Mouse (Mus musculus) spleen, adult 2 months (tissue): ENCODE data around the gene Col18a1. TPM values are rescaled to one million over a fixed set of nuclear protein-coding genes. Genes with fewer than 3 reads are reported as not detected.
A peak's percentile ranks its signal among the peaks of the same experiment; 100 is the strongest.

Source experiments
- DNase-seq, 2 experiments: peaks; one replicate each; pipeline versions ENCODE4 v3.0.0 to v3.0.0-alpha.2; 2012 to 2021; ENCODE audit warnings: low spot score in 2 of 2, low read depth in 1 of 2
- H3K27ac ChIP-seq: fragments of 200-500 bp; 2 replicates; pipeline ENCODE4 v1.5.1; 2012; ENCODE audit warnings: low read length, inconsistent platforms; ENCODE audit not compliant: insufficient read depth
- H3K27me3 ChIP-seq: fragments of 200-500 bp; 2 replicates; pipeline ENCODE4 v1.6.1; 2012; ENCODE audit warnings: mild to moderate bottlenecking, moderate library complexity, low read length, inconsistent platforms; ENCODE audit not compliant: control insufficient read depth, insufficient read depth
- H3K36me3 ChIP-seq: fragments of 200-500 bp; 2 replicates; pipeline ENCODE4 v1.6.1; 2012; ENCODE audit warnings: mild to moderate bottlenecking, low read length, inconsistent platforms; ENCODE audit not compliant: control insufficient read depth, insufficient read depth
- H3K4me1 ChIP-seq: fragments of 200-500 bp; 2 replicates; pipeline ENCODE4 v1.6.1; 2011; ENCODE audit warnings: inconsistent platforms; ENCODE audit not compliant: control insufficient read depth, insufficient read depth, insufficient read length
- H3K4me3 ChIP-seq: fragments of 200-500 bp; 2 replicates; pipeline ENCODE4 v1.5.1; 2011; ENCODE audit warnings: mild to moderate bottlenecking, inconsistent platforms; ENCODE audit not compliant: insufficient read depth, insufficient read length; ENCODE audit errors: extremely low read depth
- CTCF ChIP-seq: fragments of 200-500 bp; IDR thresholded peaks from 2 replicates; pipeline ENCODE4 v1.5.1; 2011; ENCODE audit warnings: mild to moderate bottlenecking, inconsistent platforms; ENCODE audit not compliant: insufficient read depth, insufficient read length, insufficient replicate concordance; ENCODE audit errors: extremely low read depth
- POLR2A ChIP-seq: fragments of 200-500 bp; IDR thresholded peaks from 2 replicates; pipeline ENCODE4 v1.6.1; 2011; ENCODE audit warnings: low read depth, low read length, inconsistent platforms
- WGBS: fragments of 180-500 bp; shearing (Covaris S2); methylation state at CpG from one replicate; pipeline ENCODE4 v1.1.7; 2018; 5-methylcytosine and 5-hydroxymethylcytosine counted together
- polyA plus RNA-seq: library from polyadenylated mRNA; depleted of rRNA; stranded (reverse); fragments of >200 nt; gene quantifications from 2 replicates; pipeline ENCODE4 v1.2.3, GENCODE M21; 2012

Col18a1 gene
- polyA plus RNA-seq, 1 experiment = 15.0 TPM

GRCm38 (mm10) chr10:77021399-77022052 is 144.8 kb downstream of the Col18a1 start:
- Histone ChIP-seq H3K4me3 (no peak overlapping the region), H3K36me3 (no peaks in the 10 kb centered on the region), H3K27ac (no peak overlapping the region), H3K27me3 (no peaks in the 10 kb centered on the region), H3K4me1 (no peaks in the 10 kb centered on the region)
- TF ChIP-seq CTCF = peak; percentile 85; the same call in 1 of the 2 replicates
- no peak for TF ChIP-seq POLR2A
- WGBS = 25% methylated on average over 17 of the region's 17 CpGs
- DNase-seq = peak; percentile 25 to 54

- H3K27me3 ChIP-seq = no peaks in the 10 kb centered on the region
- TF ChIP-seq POLR2A (no peak), CTCF (no peak)
- no peaks in the 10 kb centered on the region for H3K4me1 ChIP-seq
- no peak for DNase-seq
- no peak overlapping the region for H3K27ac ChIP-seq
- no peak overlapping the region for H3K4me3 ChIP-seq
- 76% methylated on average over 9 of the region's 9 CpGs for WGBS
- no peaks in the 10 kb centered on the region for H3K36me3 ChIP-seq
Measured at GRCm38 (mm10) chr10:77017662-77018061, 148.7 kb downstream of the Col18a1 start.

GRCm38 (mm10) chr10:77017061-77017460 is 149.3 kb downstream of the Col18a1 start:
- DNase-seq = no peak
- H3K27me3 ChIP-seq = no peaks in the 10 kb centered on the region
- 86% methylated on average over 2 of the region's 2 CpGs for WGBS
- no peak for TF ChIP-seq POLR2A
- TF ChIP-seq CTCF = no peak
- no peak overlapping the region for H3K27ac ChIP-seq
- H3K36me3 ChIP-seq = no peaks in the 10 kb centered on the region
- H3K4me3 ChIP-seq = no peak overlapping the region
- H3K4me1 ChIP-seq = no peaks in the 10 kb centered on the region

GRCm38 (mm10) chr10:77016499-77016898 is 149.8 kb downstream of the Col18a1 start:
- Histone ChIP-seq H3K4me3 (no peak overlapping the region), H3K4me1 (no peaks in the 10 kb centered on the region), H3K36me3 (no peaks in the 10 kb centered on the region), H3K27ac (no peak overlapping the region), H3K27me3 (no peaks in the 10 kb centered on the region)
- 73% methylated on average over 8 of the region's 8 CpGs for WGBS
- no peak for DNase-seq
- TF ChIP-seq CTCF (no peak), POLR2A (no peak)

- Histone ChIP-seq H3K36me3 (no peaks in the 10 kb centered on the region), H3K4me3 (no peak overlapping the region), H3K27ac (no peak overlapping the region), H3K4me1 (no peaks in the 10 kb centered on the region), H3K27me3 (no peaks in the 10 kb centered on the region)
- TF ChIP-seq CTCF = no peak
- no peak for TF ChIP-seq POLR2A
- DNase-seq = no peak
- WGBS = 85% methylated on average over 7 of the region's 7 CpGs
Measured at GRCm38 (mm10) chr10:77016080-77016479, 150.3 kb downstream of the Col18a1 start.

GRCm38 (mm10) chr10:77011681-77012080 is 154.7 kb downstream of the Col18a1 start:
- H3K4me3 ChIP-seq = no peak overlapping the region
- WGBS = 76% methylated on average over 4 of the region's 4 CpGs

GRCm38 (mm10) chr10:77008698-77009097 is 157.7 kb downstream of the Col18a1 start:
- Histone ChIP-seq H3K36me3 (no peaks in the 10 kb centered on the region), H3K4me1 (no peaks in the 10 kb centered on the region), H3K27ac (no peak overlapping the region), H3K4me3 (no peak overlapping the region), H3K27me3 (no peaks in the 10 kb centered on the region)
- 83% methylated on average over 2 of the region's 3 CpGs for WGBS
- no peak for DNase-seq
- TF ChIP-seq CTCF (no peak), POLR2A (no peak)

More at GRCm38 (mm10) chr10:77011681-77012080, 154.7 kb downstream of the Col18a1 start:
- no peak for DNase-seq
- no peaks in the 10 kb centered on the region for H3K36me3 ChIP-seq
- TF ChIP-seq POLR2A (no peak), CTCF (no peak)
- H3K27ac ChIP-seq = no peak overlapping the region
- no peaks in the 10 kb centered on the region for H3K27me3 ChIP-seq
- no peaks in the 10 kb centered on the region for H3K4me1 ChIP-seq
